Mouse (Mus musculus) cerebellum, adult 11-12 months (tissue): ENCODE data around the gene Spaca4.

Experiments used
- DNase-seq: peaks from one replicate; pipeline ENCODE4 v3.0.0; 2022

Spaca4 gene

GRCm38 (mm10) chr7:45725713-45726112, at the start of gene Spaca4:
Gene Spaca4, minus strand, starts transcription at chr7:45725813.
- no peak for DNase-seq

GRCm38 (mm10) chr7:45775237-45775636, 49.6 kb upstream of the Spaca4 start:
- DNase-seq: no peak

- DNase-seq: no peak
Measured at GRCm38 (mm10) chr7:45771101-45771500, 45.5 kb upstream of the Spaca4 start.

GRCm38 (mm10) chr7:45770427-45771082, 44.9 kb upstream of the Spaca4 start:
- DNase-seq: no peak

- DNase-seq: no peak
Measured at GRCm38 (mm10) chr7:45767500-45767899, 41.9 kb upstream of the Spaca4 start.

GRCm38 (mm10) chr7:45766764-45767163, 41.2 kb upstream of the Spaca4 start:
- DNase-seq: no peak

- no peak for DNase-seq
Measured at GRCm38 (mm10) chr7:45765995-45766394, 40.4 kb upstream of the Spaca4 start.

- no peak for DNase-seq
Measured at GRCm38 (mm10) chr7:45760151-45760550, 34.5 kb upstream of the Spaca4 start.

- no peak for DNase-seq
Measured at GRCm38 (mm10) chr7:45759400-45759799, 33.8 kb upstream of the Spaca4 start.

GRCm38 (mm10) chr7:45755703-45756102, 30.1 kb upstream of the Spaca4 start:
- no peak for DNase-seq

- DNase-seq: no peak
Measured at GRCm38 (mm10) chr7:45750162-45750561, 24.5 kb upstream of the Spaca4 start.

GRCm38 (mm10) chr7:45749401-45749800, 23.8 kb upstream of the Spaca4 start:
- DNase-seq: no peak

- DNase-seq: no peak
Measured at GRCm38 (mm10) chr7:45748110-45748509, 22.5 kb upstream of the Spaca4 start.

GRCm38 (mm10) chr7:45747450-45747849, 21.8 kb upstream of the Spaca4 start:
- DNase-seq: no peak

- DNase-seq: no peak
Measured at GRCm38 (mm10) chr7:45746518-45746917, 20.9 kb upstream of the Spaca4 start.

GRCm38 (mm10) chr7:45744387-45744786, 18.8 kb upstream of the Spaca4 start:
- DNase-seq: peak; percentile 73

- DNase-seq: no peak
Measured at GRCm38 (mm10) chr7:45742338-45742737, 16.7 kb upstream of the Spaca4 start.

GRCm38 (mm10) chr7:45741777-45742176, 16.2 kb upstream of the Spaca4 start:
- DNase-seq: no peak

GRCm38 (mm10) chr7:45741308-45741707, 15.7 kb upstream of the Spaca4 start:
- DNase-seq: no peak

GRCm38 (mm10) chr7:45739820-45740219, 14.2 kb upstream of the Spaca4 start:
- no peak for DNase-seq

GRCm38 (mm10) chr7:45739162-45739763, 13.7 kb upstream of the Spaca4 start:
- DNase-seq: peak; percentile 75

- no peak for DNase-seq
Measured at GRCm38 (mm10) chr7:45733477-45733876, 7.9 kb upstream of the Spaca4 start.

- no peak for DNase-seq
Measured at GRCm38 (mm10) chr7:45730727-45731431, 5.3 kb upstream of the Spaca4 start.

- no peak for DNase-seq
Measured at GRCm38 (mm10) chr7:45727625-45728024, 2.0 kb upstream of the Spaca4 start.
